Mouse (Mus musculus) kidney, postnatal 36 days (tissue): ENCODE measurements around the gene Psat1.

Source experiments
- DNase-seq, 2 experiments: peaks; one replicate each; pipeline ENCODE4 v3.0.0; 2021 to 2022; ENCODE audit warnings: mixed read lengths in 2 of 2

The Psat1 gene

DNA sequence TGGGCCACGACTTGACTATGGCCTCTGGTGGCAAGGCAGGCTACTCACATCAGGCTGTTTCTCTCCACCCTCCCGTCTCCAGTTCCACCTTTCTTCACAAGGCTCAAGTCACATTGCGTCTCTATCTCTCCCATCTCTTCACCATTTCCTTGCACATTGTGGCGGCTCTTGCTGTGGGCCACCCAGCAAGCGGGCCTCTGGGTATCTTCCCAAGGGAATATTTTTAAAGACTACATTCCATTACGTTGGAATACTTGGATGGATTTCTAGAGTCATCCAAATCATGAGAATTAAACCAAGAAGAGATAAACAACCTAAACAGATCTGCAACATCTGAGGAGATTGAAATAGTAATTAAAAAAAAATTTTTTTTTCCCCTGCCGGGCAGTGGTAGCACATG is at the start of gene Psat1:
Gene Psat1 (minus strand): TSS at position 101 of the 400 bp plus-strand sequence.
- no peak for DNase-seq

DNA sequence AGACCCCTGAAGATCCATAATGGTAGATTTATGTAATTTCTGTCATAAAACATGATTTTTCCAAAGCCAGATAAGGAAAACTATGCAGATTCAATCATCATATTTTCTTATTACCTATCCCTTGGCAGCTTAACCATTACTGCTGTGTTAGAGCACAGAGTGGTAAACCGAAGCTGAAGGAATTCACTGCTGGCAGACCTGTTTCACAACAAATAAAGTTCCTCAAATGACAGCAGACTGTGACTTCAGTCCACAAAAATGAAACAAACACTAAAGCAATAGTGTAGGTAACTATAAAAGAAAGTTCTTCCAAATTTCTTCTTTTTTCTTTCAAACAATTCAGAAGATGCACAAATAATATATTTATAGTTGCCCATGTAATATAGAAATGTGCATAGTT is 43.0 kb upstream of the Psat1 start:
- no peak for DNase-seq

DNA sequence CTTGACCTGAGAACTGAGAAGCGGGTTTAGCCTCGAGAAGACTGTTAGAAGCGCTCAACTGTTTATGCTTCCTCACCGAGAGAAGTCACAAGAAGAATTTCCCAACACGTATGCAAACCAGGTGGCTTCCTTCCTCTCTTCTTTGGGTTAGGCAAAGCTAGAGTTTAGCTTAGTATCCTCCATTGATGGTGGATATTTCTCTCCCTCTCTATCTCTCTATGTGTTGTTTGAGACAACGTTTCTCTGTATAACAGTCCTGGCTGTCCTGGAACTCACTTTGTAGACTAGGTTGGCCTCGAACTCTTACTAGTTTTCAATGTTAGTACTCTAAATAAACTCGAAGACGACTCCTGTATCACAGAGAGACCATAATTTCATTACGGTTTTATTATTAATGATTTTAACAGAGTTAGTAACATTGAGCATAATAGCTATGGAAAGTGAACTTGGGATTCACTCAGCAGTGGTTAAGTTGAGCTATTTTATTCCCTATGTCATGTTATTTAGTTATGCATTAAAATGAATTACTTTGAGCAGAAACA is 38.1 kb upstream of the Psat1 start:
- DNase-seq, result no peak

DNA sequence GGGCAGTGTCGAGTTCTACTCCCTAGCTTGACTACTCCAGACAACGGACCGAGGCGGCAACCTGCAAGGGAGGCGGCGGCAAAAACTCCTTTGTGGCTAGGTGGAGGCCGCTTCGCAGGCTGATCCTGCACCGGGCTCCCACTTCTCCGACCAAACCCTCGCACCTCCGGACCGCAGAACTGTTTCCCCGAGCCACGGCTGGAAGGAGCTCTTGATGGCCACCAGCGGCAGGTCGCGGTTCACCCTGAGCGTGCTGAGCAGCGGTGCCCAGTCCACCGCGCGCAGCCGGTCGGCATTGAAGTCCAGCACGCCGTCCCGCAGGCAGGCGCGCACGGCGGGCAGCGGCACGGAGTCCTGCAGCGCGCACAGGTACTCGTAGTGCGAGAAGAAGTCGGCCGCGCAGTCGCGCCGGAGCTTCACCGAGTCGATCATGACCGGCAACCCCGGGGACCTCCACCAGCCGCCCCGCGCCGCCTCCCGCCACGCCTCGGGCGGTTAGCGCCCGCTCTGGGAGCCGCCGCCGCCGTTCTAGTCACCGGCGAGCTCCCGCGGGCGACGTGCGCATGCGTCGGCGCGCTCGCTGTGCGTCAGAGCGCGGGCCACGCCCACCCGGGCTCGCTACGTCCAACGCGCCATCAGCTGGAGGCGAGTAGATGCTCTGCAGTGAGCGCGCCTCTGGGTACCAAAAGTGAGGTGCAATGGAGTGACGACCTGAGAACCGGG is 37.5 kb upstream of the Psat1 start, which contains the start of gene Cep78:
Gene Cep78 (minus strand): TSS at position 541 of the 723 bp plus-strand sequence.
- peak; percentile 89 to 95 for DNase-seq

DNA sequence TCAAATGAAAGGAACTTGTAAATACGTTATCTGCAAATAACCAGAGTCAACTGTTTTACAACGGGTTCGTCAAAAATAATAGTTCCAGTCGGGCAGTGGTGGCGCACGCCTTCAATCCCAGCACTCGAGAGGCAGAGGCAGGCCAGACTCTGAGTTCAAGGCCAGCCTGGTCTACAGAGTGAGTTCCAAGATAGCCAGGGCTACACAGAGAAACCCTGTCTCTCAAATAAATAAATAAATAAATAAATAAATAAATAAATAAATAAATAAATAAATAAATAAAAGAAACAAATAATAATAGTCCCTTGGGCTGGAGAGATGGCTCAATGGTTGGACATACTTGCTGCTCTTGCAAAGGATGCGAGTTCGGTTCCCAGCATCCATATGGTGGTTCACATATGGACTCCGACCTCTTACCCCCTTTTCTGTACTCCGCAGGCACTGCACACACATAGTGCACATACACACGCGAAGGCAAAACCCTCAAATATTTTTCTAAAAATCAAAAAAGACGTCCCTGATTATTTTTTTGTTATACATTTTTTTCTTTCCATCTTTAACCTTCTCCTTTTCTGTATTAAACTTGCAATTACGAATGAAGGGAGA is 36.7 kb upstream of the Psat1 start:
- DNase-seq, result no peak

DNA sequence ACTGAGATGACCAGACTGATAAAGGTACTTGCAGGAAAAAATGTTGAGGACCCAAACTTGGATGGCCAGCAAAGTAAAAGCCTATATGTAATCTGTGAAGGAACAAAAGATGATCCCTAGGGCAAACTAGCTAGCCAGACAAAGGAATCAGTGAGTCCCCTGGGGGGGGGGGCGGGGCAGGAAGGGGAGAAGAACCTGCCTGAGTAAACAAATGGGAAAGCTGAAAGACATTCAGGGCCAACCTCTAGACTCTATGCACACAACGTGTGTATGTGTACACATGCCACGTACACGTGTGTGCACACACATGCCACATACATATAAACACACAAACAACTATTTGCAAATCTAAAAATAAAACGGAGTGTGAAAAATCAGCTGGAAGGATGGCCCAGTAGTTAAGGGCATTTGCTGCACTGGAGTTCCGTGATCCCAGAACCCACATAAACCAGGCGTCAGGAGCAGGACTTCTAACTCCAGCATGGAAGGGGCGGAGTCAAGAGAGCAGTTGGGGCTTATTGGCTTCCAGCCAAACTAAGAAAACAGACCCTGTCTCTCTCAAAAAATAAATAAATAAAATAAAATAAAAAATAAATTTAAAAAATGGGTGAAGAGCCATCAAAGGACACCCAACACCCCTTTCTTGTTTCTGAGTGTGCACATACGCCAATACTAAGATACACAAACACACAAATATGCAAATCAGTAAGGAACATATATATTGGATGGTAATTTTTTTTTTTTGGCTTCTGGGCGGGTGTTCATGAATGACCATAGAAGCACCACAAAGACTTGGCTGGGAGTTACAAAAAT is 36.0 kb upstream of the Psat1 start:
- no peak for DNase-seq

DNA sequence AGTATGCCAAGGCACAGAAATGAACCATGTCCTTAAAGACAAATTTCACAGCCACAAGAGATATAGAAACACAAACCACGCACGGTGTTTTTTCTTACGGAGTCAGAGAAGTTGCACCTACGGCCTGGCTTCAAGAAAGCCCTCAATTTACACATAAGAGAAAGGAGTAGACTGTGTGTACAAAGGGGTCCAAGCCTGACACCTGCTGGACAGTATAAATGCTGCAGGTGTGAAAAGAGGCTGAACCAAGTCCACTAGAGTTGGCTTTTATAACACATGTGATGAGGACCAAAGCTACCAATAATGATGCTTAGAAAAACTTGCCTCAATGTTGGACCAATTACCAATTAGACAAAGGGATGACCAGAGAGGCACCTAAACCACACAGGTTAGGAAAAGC is 34.7 kb upstream of the Psat1 start:
- peak; percentile 75 to 83 for DNase-seq

DNA sequence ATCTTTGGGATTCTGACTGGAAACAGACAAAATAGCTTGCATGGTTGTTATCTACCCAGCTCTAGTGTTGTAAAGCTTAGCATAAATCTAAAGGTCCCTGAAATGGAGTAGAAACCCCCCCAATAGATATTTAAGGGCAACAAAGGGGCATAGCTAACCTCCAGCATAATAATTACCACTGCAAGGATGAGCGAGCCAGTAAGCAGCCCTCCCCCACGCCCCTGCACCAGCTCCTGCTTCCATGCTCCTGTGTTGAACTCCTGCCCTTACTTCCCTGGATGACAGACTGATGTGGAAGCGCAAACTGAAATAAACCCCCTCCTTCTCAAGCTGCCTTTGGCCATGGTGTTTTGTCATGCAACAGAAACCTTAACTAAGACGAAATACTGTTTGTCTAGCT is 26.2 kb upstream of the Psat1 start:
- DNase-seq, result no peak

DNA sequence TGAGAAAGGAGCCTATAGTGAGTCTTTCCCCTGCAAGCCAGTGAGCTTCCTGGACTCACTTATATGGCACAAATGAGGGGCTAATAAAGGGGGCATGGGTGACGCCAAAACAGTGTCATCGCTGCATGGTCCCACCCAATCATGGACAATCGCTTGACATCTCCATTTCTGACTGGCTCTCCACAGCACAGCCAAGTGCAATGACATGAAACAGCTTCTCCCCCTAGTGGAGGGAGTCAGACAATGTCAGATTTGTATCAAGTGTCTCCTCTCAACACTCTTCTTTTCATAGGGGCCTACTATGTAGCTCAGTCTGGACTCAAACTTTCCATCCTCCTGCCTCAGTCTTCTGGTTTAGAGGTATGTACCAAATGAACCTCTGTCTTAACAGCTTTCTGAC is 17.9 kb upstream of the Psat1 start:
- peak; percentile 59 to 62 for DNase-seq

DNA sequence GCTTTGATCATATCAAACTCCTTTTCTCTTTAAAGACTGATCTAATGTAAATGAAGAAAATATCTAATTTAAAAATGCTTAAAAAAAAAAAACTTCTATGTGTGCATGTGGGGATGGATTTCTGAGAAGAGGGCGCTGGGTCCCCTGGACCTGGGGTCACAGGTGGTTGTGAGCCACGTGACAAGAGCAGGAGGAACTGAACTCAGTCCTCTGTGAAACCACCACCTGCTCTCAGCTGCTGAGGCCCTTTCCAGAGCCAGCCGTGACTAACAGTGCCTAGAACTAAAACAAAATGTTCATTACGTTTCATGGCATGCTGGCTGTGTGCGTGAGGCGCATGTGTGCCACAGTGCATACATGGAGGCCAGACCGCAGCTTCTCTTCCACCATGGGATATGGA is 17.4 kb upstream of the Psat1 start:
- DNase-seq, result no peak

DNA sequence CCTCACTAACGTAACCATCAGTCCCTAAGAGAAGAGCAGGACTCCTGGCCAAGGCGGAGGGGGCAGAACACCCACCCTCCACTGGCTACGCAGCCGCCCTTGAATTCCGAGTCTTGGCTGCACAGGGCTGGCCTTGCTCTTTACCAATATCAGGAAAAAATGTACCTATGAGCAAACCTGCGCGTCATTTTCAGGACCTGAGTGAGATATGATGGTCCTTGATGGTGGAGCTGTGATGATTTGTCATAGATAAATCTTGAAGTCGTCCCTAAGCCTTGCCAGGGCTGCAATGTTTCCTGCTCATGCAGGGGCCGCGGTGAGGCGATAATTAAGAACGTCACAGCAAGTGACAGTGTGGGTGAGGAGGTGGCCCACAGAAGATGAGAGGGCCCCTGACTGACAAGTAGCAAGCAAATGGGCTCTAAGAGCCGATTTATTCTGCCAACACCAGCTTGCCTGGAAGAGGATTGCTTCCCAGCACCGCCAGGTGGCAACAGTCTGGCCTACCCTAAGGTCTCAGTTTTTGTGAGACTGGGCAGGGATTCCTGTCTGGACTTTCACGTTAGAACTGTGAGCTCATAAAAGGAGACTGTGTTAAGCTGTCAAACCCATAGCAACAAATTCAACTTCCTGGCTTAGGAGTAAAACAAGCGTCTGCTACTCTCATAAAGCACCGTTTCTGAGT is 16.0 kb upstream of the Psat1 start:
- DNase-seq, result no peak

DNA sequence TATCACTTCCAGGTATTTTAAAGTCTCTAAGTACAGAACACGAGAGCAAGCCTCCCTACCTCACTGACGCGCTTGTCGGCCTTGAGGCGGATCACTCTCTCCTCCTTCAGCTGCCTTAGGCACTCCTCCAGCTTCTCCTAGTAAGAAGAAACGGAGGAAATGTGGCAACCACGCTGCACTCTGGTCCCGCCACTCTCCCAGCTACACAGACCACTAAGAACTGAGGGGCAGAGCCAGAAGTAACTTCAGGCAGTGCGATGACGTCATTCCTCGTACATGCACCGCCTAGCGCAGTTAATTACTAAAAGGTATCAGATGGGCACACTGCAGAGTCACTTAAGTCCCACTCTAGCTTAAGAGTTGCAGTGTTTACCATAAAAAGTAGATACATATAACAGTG is 15.2 kb upstream of the Psat1 start:
- DNase-seq, result no peak

DNA sequence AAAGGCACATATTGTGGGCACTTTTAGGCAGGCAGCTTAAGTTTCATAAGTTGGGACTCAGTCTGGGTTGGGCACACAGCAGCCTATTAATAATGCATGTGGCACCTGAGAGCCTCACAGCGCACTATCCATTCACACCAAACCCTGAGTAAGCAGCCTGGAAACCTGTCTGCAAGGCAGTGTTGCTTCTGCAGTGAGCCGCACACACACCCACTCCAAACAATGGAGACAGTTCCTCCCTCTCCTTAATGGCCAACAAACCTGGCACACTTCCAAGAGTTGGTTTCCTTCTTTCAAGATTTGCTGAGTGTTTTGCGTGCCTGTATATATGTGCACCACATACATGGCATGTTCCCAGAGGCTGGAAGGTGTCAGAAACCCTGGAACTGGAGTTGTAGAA is 3.1 kb upstream of the Psat1 start:
- peak in 1 of 2 experiments; percentile 26 for DNase-seq

DNA sequence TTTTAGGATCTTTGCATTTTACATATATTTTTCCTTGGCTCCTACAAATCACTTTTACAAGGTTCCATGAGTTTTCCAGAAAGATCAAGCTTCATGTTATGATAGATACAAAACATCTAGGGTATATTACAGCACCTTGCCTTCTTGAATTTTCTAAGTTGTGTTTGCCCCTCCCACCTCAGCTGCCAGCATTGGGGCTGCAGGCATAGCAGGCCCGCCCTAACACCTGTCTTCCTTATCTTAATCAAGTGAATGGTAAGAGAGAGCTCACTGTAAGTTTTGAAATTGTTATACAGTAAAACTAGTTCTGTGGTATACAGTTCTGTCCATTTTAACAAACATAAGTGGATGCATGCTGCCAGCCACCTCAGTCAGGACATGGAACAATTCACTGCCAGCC is 1.7 kb upstream of the Psat1 start:
- DNase-seq, result no peak

DNA sequence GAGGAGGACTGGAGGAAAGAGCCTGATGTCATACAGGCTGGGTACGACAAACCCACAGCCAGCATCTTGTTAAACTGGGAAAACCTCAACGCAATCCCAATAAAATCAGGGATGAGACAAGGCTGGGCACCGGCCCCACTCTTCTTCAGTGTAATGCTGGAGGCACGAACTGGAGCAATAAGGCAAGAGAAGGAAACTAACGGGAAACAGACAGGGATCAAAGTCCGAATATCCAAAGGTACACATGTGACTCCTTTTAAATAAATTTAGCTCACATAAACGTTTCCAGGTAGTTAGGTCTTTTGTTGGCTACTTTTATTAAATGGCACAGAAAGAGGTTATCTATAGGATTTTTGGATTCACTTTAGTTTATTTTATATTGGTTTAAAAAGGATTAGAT is 1.3 kb upstream of the Psat1 start:
- peak; percentile 35 to 69 for DNase-seq

DNA sequence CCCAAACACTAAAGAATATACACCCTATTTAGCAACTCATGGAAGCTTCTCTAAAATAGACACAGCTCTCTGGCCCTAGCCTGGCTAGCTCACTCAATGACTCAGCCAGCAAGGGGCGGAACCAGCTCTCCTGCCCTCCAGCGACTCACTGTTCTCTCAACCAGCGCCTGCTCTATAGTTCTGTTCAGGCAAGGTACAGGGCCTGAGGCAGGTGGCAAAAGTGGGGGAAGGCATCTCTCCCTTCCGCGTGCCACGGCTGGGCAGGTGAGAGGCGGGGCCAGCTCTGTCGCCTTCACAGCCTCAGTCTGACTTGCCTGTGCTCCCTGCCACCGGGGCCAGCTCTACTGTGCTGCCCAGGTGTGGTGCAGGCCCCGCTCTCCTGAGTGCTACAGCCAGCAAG is 474 bp downstream of the Psat1 start:
- peak; percentile 39 to 45 for DNase-seq

DNA sequence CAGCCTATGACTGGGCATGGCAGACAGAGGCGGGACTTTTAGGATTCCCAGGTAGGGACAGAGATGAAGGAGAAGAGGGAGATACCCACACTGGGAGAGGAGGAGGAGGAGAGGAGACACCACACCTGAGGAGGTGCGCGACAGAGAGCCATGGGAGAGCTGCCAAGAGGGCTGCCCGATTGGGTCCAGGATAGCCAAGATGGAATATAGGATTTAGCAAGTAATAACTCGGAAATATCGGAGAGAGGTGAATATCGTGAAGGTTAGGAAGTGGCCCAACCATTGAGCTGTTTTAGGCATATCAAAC is 4.1 kb downstream of the Psat1 start:
- DNase-seq, result no peak

DNA sequence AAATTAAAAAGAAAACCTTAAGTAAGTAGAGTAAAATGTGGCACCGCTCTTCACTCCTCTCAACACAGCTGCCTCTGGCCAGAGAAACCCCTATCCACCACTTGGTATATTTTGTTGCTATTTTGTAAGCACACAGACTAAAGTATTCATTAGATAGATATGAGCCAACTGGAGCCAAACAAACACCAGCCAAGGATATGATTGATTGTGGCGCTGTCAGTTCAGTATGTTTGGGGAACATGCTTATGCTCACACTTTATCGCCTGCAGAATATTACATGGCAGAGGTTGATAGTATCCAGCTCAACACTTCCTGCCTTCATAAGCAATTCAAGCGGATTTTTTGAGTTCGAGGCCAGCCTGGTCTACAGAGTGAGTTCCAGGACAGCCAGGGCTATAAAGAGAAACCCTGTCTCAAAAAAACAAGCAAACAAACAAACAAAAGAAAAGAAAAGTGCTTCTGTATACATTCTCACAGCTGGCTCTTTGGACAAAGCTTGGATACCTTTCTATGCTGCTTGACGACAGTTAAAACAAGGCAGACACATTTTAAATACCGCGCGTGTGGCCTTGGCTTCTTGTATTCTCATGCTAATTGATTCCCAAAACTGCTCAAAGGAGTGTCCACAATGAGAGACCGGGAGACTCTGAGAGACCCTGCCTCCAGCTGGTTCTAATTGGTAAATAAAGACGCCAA is 4.6 kb downstream of the Psat1 start:
- no peak for DNase-seq

DNA sequence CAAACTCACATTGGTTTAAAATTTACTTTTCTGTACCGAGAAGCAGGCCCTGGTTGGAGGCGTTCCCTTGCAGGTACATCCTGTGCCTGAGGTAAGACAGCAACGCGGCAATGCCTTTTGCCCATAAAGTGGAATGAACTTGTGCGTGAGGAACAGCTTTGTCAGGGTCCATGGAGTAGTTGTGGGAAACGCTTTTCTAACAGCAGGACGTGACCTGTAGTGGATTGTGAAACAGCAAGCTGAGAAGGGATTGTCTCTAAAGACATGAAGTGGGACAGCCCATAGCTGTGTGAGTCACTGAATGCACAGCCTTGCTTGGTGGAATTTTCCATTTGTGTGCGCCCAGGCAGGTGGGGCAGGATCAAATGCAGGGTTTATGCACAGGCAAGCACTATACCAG is 5.7 kb downstream of the Psat1 start:
- DNase-seq, result peak; percentile 63 to 87

DNA sequence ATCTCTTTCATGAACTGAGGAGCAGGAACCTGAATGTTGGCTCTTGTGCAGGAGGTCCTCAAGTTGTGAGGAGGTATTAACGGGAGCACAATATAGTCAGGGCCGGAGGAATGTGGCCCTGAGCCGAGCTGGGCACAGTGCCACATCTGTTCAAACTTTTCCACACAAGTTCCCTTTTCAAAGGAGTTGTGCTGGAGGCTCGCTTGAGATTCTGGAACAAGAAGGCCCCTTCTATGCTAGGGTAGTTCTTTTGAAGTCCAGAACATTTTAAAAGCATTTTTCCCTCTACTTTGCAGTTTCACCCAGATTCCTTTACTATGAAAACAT is 21.5 kb downstream of the Psat1 start:
- DNase-seq, result peak; percentile 89 to 94

DNA sequence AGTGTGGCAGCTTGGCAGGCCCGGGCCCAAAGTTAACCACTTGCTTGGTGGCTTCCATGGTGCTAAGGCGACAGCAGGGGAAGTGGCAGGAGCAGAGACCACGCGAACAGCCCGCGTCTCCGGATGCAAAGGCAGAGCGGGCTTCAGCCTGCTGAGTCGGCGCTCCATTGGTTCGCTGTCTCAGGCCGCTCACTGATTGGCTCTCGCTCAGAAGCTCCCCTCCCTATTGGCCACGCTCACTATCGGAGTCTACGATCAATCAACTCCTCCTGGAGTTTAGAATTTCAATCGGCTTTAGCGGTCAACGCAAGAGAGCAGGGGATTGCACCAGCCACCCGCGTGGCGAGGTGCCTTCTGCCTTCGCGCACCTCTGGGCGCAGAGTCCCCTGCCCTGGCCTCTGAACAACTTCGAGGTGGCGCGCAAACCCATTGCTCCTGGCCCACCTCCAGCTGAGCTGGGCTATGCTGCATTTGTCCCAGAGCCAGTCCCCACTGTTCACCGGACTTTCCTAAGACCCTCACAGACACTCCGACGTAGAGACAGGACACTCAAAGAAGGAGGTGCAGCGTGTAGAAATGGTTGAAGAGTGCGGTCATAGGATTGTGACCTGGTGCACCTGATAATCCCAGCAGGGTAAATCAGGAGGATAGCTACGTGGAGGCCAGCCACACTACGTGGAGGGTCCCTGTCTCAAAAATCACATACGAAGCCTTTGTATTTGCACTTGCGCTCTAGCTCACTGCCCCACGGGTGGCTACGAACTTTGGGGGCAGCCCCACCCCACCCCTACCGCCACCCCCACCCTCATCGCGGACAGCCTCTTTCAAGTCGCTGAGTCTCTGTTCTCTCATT is 22.0 kb downstream of the Psat1 start:
- DNase-seq, result peak; percentile 89 to 92
